Mouse (Mus musculus) embryo, embryonic 10.5 days (tissue): ENCODE data around the gene Ttll6.
A peak's percentile ranks its signal among the peaks of the same experiment; 100 is the strongest.

Experiments
- DNase-seq: peaks from one replicate; pipeline ENCODE4 v3.0.0-alpha.2; 2015; ENCODE audit warnings: low spot score

The Ttll6 gene

GRCm38 (mm10) chr11:96168125-96168524 is 34.5 kb downstream of the Ttll6 start:
- no peak for DNase-seq

DNA sequence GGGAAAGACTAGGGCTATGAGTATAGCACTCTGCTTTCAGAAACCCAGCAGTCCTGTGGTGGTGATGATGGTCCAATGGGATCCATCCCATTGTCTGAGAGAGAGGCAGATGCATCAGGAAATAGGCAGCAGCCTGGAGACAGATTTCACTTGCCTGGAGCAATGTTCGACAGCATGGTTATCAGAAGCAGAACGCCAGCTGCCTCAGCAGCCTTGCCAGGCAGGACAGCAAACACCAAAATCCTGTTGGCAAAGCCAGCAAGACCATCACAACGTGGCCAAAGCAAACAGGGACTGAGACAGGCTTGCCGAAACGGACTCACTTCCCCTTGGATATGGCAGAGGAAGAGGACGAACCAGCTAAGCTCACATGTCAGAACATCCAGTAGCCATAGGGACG is 35.4 kb downstream of the Ttll6 start:
- DNase-seq = no peak

- no peak for DNase-seq
These were observed 37.3 kb downstream of the Ttll6 start for GRCm38 (mm10) chr11:96170711-96171379.

- peak; percentile 17 for DNase-seq
These were observed 38.0 kb downstream of the Ttll6 start for GRCm38 (mm10) chr11:96171601-96172000.

DNA sequence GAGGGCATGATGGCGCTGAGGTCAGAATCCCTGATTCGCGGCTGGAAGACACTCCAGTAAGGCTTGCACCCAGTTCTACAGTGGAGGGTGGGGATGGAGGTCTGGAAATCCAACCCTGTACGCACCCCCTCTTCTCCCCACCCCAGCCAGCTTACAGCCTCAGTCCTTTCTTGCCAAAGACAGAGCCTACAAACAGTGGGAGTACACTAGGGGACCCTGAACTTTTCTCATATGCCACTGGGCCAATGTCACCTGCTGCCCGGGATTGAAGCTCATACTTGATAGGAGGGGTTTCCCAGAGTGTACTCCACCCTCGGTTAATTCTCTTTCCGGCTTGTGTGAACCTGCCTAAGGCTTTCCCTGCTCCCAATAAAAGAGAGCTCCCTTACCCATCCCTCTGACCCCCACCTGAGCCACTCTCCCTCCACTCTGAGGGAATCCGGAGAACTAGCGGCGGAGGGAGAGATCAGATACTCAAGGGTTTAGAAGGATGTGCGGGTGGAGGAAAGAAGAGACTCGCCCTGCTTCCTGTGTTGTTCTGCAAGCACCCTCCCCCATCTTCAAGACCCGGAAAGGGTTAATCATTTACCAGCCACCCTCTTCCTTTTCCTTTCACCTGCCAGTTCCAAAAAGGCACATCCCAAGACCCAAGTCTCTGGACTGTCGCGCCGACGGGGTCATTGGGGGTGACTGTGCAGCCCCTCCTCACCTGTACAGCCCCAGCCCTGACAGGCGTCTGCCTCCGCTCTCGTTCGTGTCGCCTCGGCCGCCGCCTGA is 39.1 kb downstream of the Ttll6 start:
- DNase-seq = no peak

GRCm38 (mm10) chr11:96173288-96173840 is 39.8 kb downstream of the Ttll6 start:
- no peak for DNase-seq

GRCm38 (mm10) chr11:96174881-96175280 is 41.3 kb downstream of the Ttll6 start:
- peak; percentile 45 for DNase-seq

GRCm38 (mm10) chr11:96175511-96175910 is 41.9 kb downstream of the Ttll6 start:
- DNase-seq = peak; percentile 64

- peak; percentile 49 for DNase-seq
These were observed 42.5 kb downstream of the Ttll6 start for GRCm38 (mm10) chr11:96175951-96176530.

DNA sequence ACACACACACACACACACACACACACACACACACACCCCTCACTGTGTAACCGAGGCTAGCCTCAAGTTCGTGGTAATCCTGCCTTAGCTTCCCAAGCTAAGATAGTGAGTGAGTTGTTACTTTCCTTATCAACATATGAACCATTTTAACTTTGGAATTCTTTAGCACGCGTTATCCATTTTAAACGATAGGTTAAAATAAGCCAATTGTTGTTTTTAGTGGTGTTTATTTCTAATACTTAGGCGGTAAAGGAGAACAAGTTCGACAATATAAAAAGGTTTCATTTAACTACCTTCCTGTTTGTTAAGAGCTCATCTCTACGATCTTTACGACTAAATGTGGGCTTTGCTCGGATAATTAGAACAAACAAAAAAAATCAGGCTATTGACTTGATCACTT is 43.3 kb downstream of the Ttll6 start:
- peak; percentile 70 for DNase-seq

DNA sequence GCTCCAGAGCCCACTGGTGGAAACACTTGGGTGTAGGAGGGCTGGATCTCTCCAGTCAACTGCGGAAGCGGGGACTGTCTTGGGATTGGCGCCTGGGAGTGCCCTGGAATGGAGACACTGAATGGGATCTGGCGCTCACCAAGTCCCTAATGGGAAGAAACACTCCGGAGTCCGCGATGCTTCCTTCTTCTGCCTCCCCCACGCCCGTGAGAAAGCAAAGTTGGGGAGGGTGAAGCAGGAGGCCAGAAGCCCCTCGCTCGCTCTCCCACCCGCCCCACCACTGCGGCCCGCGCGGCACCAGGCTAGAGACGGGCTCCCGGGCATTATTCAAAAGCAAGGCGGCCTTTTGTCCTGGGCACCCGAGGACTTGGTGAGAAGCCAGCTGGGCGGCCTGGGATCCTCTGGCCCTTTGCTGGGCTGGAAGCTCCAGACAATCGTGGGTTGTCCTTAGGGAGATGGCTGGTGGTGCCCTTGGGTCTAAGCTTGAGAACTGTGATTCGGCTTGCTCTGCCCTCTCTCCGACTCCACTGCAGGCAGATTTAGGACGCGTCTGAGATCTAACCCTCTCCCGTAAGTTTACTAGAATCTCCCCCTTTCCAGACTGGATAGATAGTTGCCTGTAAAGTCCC is 44.1 kb downstream of the Ttll6 start:
- DNase-seq = peak; percentile 50

DNA sequence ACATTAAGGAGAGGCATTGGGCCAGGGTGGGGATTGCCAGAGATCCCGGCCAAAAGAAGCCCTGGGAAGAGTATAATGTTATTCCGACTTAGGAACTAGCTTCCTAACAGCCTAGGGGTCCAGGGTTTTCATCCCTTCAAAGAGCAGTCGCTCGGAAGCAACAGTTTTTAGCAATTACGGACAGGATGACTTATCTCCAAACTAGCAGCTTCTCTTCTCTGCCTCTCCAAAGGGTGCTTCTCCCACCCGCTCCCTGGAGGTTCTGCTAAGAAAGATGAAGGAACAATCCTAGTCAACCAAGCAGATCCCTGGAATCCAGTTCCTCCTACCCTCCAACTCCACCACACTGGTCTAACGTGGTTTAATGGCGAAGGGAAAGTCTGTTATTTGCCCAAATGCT is 44.8 kb downstream of the Ttll6 start:
- peak; percentile 58 for DNase-seq

GRCm38 (mm10) chr11:96178911-96179503 is 45.4 kb downstream of the Ttll6 start:
- DNase-seq = peak; percentile 58

- no peak for DNase-seq
These were observed 47.5 kb downstream of the Ttll6 start for GRCm38 (mm10) chr11:96181061-96181460.

DNA sequence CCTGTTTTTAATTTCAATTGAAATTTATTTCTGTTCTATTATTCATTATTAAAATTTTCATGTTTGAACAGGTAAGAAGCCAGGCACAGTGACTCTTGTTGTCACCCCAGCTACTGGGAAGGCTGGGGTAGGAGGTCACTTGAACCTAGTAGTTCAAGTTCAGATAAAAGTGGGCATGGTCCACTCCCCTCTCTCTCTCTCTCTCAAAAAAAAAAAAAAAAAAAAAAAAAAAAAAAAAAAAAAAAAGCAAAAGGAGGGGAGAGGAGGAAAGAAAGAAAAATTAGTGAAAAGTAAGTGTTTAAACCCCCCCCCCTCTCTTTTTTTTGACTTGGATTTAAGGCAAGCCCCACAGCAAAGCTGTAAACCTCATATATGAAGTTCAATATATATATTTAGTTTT is 50.6 kb downstream of the Ttll6 start:
- no peak for DNase-seq

GRCm38 (mm10) chr11:96187321-96187720 is 53.7 kb downstream of the Ttll6 start:
- no peak for DNase-seq

DNA sequence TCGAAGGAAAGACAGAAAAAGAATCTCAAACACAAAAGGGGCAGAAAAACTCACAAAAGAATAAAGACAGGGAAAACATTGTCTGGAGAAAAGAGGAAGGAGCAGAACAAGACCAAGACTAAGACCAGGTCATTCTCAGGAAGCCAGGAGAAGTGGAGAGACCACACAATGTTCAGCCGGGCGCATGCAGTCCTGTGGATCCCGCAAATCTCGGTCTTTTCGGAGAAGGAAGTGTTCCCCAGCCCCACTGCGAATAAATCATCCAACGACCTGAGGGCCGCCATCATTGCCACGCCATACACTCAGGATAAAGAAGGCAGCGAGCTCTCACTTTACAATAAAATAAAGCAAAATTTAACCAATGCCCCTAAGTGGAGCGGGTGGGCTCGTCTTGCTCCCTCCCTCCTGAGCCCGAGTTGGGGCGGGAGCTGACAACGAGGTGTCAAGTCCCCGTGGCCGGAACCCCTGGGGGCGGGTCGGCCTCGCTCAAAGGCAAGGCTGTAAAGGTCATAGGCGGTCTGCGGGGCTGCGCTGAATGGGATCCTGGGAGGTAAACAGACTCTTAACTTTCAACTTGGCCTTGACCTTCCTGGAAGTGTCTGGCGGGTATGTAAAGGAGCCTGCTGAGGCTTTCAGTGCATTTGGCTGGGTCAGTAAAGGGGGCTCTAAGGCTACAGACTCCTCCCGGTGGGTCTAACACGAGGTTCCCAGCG is 56.4 kb downstream of the Ttll6 start:
- peak; percentile 76 for DNase-seq

DNA sequence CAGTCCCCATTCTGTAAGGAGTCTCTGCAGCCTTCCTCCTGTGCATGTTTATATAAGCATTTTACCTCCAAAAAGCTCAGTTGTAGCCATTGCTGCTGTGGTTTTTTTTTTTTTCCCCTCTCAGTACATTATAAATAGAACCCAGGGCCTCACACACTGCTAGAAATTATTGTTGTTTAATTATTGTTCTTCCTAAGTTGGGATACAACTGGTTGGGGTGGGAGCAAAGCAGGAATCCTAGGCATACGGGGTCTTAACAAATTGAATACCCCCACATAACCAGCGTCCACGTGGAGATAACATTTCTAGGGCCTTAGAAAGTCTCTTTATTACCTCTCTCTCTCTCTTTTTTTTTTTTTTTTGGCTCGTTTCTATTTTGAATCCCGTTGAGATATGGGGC is 57.5 kb downstream of the Ttll6 start:
- DNase-seq = no peak

GRCm38 (mm10) chr11:96193521-96194400 is 60.2 kb downstream of the Ttll6 start, which contains the start of gene Hoxb13:
TSS of gene Hoxb13 (plus strand) at chr11:96194316.
- DNase-seq = peak; percentile 78

- no peak for DNase-seq
These were observed 60.8 kb downstream of the Ttll6 start for GRCm38 (mm10) chr11:96194401-96194710.
